In the genomic region with DNA sequence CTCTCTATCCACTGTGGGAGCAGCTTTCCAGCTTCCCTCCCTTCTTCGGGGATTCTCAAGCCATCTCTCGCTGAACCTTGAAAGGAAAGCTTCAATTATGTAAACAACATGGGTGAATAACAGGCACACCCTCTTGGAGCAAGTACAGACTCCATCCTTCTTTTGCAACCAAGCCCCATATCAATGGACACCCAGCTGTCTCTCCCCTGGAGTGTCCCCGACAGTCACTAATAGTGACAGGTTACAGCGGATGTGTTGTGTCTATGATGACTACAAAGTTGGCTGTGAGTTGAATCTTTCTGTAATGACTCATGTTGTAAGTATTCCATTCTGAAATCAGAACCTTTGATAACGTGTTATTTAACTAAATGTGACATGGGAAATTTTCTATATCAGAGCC, we compare ENCODE assay signal across 24 mouse cellular contexts.
"Had no signal": no experiment of that assay in that cellular context is flagged by ENCODE, and none has a peak within 500 bp of the region (broad histone marks: within the 10 kb centered on the region; RNA-seq: fewer than 3 reads in every experiment).

No protein-coding gene starts in this region.

- H3K36me3 ChIP-seq: heart, embryonic 13.5 days; heart, embryonic 15.5 days; hindbrain, embryonic 13.5 days; hindbrain, embryonic 15.5 days; limb, embryonic 10.5 days; limb, embryonic 12.5 days; liver, embryonic 13.5 days had no signal

- H3K9ac ChIP-seq: heart, embryonic 13.5 days; heart, embryonic 15.5 days; hindbrain, embryonic 13.5 days; hindbrain, embryonic 15.5 days; limb, embryonic 12.5 days; liver, embryonic 13.5 days had no signal

- H3K9me3 ChIP-seq: heart, embryonic 13.5 days; heart, embryonic 15.5 days; hindbrain, embryonic 13.5 days; hindbrain, embryonic 15.5 days; limb, embryonic 10.5 days; limb, embryonic 12.5 days; liver, embryonic 13.5 days had no signal

- H3K27ac ChIP-seq: heart, embryonic 13.5 days; heart, embryonic 15.5 days; hindbrain, embryonic 13.5 days; hindbrain, embryonic 15.5 days; hindbrain, postnatal 0 days; layer of hippocampus, adult 2 months; left cerebral cortex, adult 2 months; limb, embryonic 10.5 days; limb, embryonic 12.5 days; liver, embryonic 13.5 days had no signal

- ATAC-seq: hindbrain, postnatal 0 days; intestine, embryonic 16.5 days had no signal

- H3K4me3 ChIP-seq: heart, embryonic 13.5 days; heart, embryonic 15.5 days; hindbrain, embryonic 13.5 days; hindbrain, embryonic 15.5 days; layer of hippocampus, adult 2 months; left cerebral cortex, adult 2 months; limb, embryonic 10.5 days; limb, embryonic 12.5 days; liver, embryonic 13.5 days had no signal

- H3K27me3 ChIP-seq: heart, embryonic 13.5 days; heart, embryonic 15.5 days; hindbrain, embryonic 13.5 days; hindbrain, embryonic 15.5 days; limb, embryonic 12.5 days; liver, embryonic 13.5 days had no signal

- DNase-seq: gastrocnemius, postnatal 14 days; gastrocnemius, postnatal 36 days; heart, adult 18-20 months; heart, postnatal 14 days; heart, postnatal 36 days; kidney, adult 18-20 months; kidney, adult 8-10 months; kidney, postnatal 10 days; kidney, postnatal 25 days; kidney, postnatal 4 days; liver; liver, embryonic 13.5 days had no signal

- H3K4me2 ChIP-seq: heart, embryonic 11.5 days; heart, embryonic 13.5 days; heart, embryonic 15.5 days; hindbrain, embryonic 13.5 days; hindbrain, embryonic 15.5 days; limb, embryonic 12.5 days; liver, embryonic 11.5 days; liver, embryonic 13.5 days had no signal
